Mouse (Mus musculus): ENCODE data around the gene Tpi1.

- TF ChIP-seq MAFK (IDR thresholded peaks at IDR 0.05; ENCODE audit: insufficient read depth, low read depth, low read length), result no peak
- TF ChIP-seq ZNF384 (IDR thresholded peaks at IDR 0.05; ENCODE audit: low read depth, low read length), result no peak
- no peak for TF ChIP-seq HCFC1 (IDR thresholded peaks at IDR 0.05; ENCODE audit: borderline replicate concordance, insufficient read depth, low read length)
Measured at GRCm38 (mm10) chr6:124839805-124840204, 25.7 kb upstream of the Tpi1 start.
